Mouse (Mus musculus) liver, adult 2 months (tissue): ENCODE results near the gene Gm4952.

Experiments used
- CTCF ChIP-seq: fragments of 200-500 bp; IDR thresholded peaks from 2 replicates; pipeline ENCODE4 v1.5.1; 2011; ENCODE audit warnings: low read depth, low read length, control low read depth
- POLR2A ChIP-seq: fragments of 200-500 bp; IDR thresholded peaks from 2 replicates; pipeline ENCODE4 v1.6.1; 2011; ENCODE audit warnings: low read length, control low read depth; ENCODE audit not compliant: insufficient read depth; ENCODE audit errors: extremely low read depth

DNA sequence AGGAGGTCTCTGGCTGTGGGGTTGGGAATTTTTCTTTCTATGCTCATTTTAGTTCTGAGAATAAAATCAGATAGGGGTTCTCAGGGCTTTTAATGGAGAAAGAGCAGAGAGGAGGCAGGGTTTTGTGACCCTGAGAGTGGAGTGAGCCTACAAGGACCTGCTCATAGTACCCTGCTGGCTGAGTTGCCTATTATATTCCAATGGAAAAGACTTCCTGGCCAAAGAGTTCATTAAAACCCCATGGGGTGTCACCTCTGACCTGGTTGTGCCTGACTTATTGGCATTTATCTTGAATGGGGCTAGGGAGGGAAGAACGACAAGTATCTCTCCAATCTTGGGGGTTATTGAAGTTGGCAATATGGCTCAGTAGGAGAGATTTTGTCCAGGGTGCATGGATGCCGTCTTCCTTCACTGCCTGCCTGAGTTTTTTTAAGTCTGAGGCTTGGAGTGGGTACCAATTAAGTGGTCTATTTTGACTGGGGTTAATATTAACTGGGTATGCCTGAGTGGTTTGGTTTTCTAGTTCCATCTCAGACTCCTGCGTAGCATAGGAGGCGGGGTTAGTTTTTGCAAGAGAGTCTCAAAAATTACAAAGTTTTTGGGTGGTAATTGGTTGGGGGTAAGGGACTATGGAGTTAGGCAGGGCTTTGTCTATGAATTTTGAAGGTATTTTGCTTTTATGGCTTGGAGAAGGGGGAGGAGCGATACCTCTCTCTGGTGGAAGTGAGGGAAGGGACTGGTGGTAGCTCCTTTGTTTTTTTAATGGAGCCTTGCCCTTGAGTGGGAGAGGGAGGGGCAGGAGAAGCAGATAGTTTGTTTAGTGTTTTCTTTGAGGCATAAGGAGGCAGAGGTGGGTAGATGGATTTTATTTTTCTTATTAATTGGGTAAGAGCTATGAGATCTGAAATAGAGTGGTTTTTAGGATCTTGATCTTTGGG lies 49.5 kb upstream of the Gm4952 start:
- TF ChIP-seq POLR2A (no peak), CTCF (no peak)
